Comparison of ENCODE assay signal across 22 mouse cellular contexts in genomic region chr14:54236881-54237280, GRCm38 (mm10). TPM values are rescaled to one million over a fixed set of nuclear protein-coding genes. Genes with fewer than 3 reads are reported as not detected.
"Had no signal": no experiment of that assay in that cellular context is flagged by ENCODE, and none has a peak within 500 bp of the region (broad histone marks: within the 10 kb centered on the region; RNA-seq: fewer than 3 reads in every experiment).

No protein-coding gene starts in this region.

- ATAC-seq: midbrain, embryonic 16.5 days had no signal

- H3K4me2 ChIP-seq: kidney, embryonic 15.5 days; limb, embryonic 13.5 days; neural tube, embryonic 13.5 days had no signal

- H3K4me3 ChIP-seq: kidney, embryonic 15.5 days; limb, embryonic 13.5 days; midbrain, embryonic 10.5 days; neural tube, embryonic 13.5 days had no signal

- H3K9ac ChIP-seq: kidney, embryonic 15.5 days; limb, embryonic 13.5 days; liver, embryonic 14.5 days; neural tube, embryonic 13.5 days had no signal

- H3K27me3 ChIP-seq: kidney, embryonic 15.5 days; limb, embryonic 13.5 days; neural tube, embryonic 13.5 days had no signal

- DNase-seq: kidney, adult 18-20 months; kidney, postnatal 14 days; left cerebral cortex, postnatal 4 days; lung, adult 18-20 months; lung, postnatal 36 days; retina, postnatal 1 day; right cerebral cortex, postnatal 4 days; spleen, adult 18-20 months had no signal

- H3K9me3 ChIP-seq: kidney, embryonic 15.5 days; limb, embryonic 13.5 days; neural tube, embryonic 13.5 days had no signal

- H3K27ac ChIP-seq: kidney, embryonic 15.5 days; limb, embryonic 13.5 days; liver, embryonic 14.5 days; midbrain, embryonic 10.5 days; neural tube, embryonic 13.5 days had no signal

RNA-seq across cellular contexts. Expression of gene Olfr49, which starts 47.9 kb away (rescaled TPM):
- total RNA-seq: layer of hippocampus, adult 8-10 months; layer of hippocampus, postnatal 14 days; left cerebral cortex, adult 18-20 months; left cerebral cortex, postnatal 10 days; left cerebral cortex, postnatal 4 days; liver, adult 2 months had no signal
- polyA plus RNA-seq: large intestine, adult 2 months; limb, embryonic 13.5 days; liver, adult 2 months; liver, embryonic 14.5 days; lung, embryonic 16.5 days; midbrain, embryonic 10.5 days; midbrain, embryonic 16.5 days; neural tube, embryonic 13.5 days; stomach, embryonic 14.5 days had no signal
